Mouse (Mus musculus) intestine, postnatal 0 days (tissue): ENCODE results near the gene Prkcsh. TPM values are rescaled to one million over a fixed set of nuclear protein-coding genes. Genes with fewer than 3 reads are reported as not detected.

Experiments
- ATAC-seq: fragments of 200-750 bp; cut with Nextera tagmentation; 2 replicates; pipeline ENCODE4 v1.8.0; 2017; ENCODE audit warnings: mild to moderate bottlenecking, moderate TSS enrichment, moderate library complexity
- H3K27ac ChIP-seq: fragments of 300-500 bp; sonication (generic); 2 replicates; pipeline ENCODE4 v1.5.1; 2014; ENCODE audit warnings: mild to moderate bottlenecking, low read depth, low read length, moderate library complexity
- H3K27me3 ChIP-seq: fragments of 300-500 bp; sonication (generic); replicated peaks from 2 replicates; pipeline ENCODE4 v1.6.1; 2014; ENCODE audit warnings: low read length, mixed read lengths; ENCODE audit not compliant: control insufficient read depth, insufficient read depth
- H3K36me3 ChIP-seq: fragments of 300-500 bp; sonication (generic); 2 replicates; pipeline ENCODE4 v1.6.1; 2014; ENCODE audit warnings: mild to moderate bottlenecking, moderate library complexity; ENCODE audit not compliant: control insufficient read depth, insufficient read depth
- H3K4me1 ChIP-seq: fragments of 300-500 bp; sonication (generic); replicated peaks from 2 replicates; pipeline ENCODE4 v1.6.1; 2014; ENCODE audit warnings: antibody characterized with exemption, low read length, mixed read lengths; ENCODE audit not compliant: control insufficient read depth, insufficient read depth
- H3K4me2 ChIP-seq: fragments of 300-500 bp; sonication (generic); replicated peaks from 2 replicates; pipeline ENCODE4 v1.6.1; 2014; ENCODE audit warnings: low read depth, mild to moderate bottlenecking, moderate library complexity
- H3K4me3 ChIP-seq: fragments of 300-500 bp; sonication (generic); 2 replicates; pipeline ENCODE4 v1.5.1; 2014; ENCODE audit warnings: low read depth, low read length
- H3K9ac ChIP-seq: fragments of 300-500 bp; sonication (generic); 2 replicates; pipeline ENCODE4 v1.6.1; 2014; ENCODE audit warnings: mild to moderate bottlenecking, low read depth, low read length
- H3K9me3 ChIP-seq: fragments of 300-500 bp; sonication (generic); 2 replicates; pipeline ENCODE4 v1.6.1; 2016; ENCODE audit warnings: mixed run types; ENCODE audit not compliant: control insufficient read depth
- CTCF ChIP-seq: sonication (generic); IDR thresholded peaks from 2 replicates; pipeline ENCODE4 v1.5.1; 2016; ENCODE audit warnings: low read depth, mild to moderate bottlenecking, control low read depth, antibody characterized with exemption, moderate library complexity
- WGBS: fragments of 180-500 bp; shearing (Covaris S2); extraction: QIAGEN DNeasy Blood & Tissue Kit; methylation state at CpG from one replicate; pipeline ENCODE4 v1.1.7; 2014; 5-methylcytosine and 5-hydroxymethylcytosine counted together
- polyA plus RNA-seq: library from polyadenylated mRNA; unstranded; fragments of >200 nt; fragmentation: Nextera tagmentation; extraction: Ambion mirVana; gene quantifications from 2 replicates; pipeline ENCODE4 v1.2.1, GENCODE M21; 2015

Gene Prkcsh
- polyA plus RNA-seq, 1 experiment from 2014 or later = 104 TPM

- no peak for TF ChIP-seq CTCF
- H3K4me2 ChIP-seq = no peak overlapping the region
- no peaks in the 10 kb centered on the region for H3K36me3 ChIP-seq
- no peak overlapping the region for H3K27ac ChIP-seq
- no peak overlapping the region for H3K4me3 ChIP-seq
- ATAC-seq = no peak
- peaks cover 44% of the 10 kb centered on the region for H3K27me3 ChIP-seq
- H3K4me1 ChIP-seq = no peaks in the 10 kb centered on the region; the same call in 1 of the 2 replicates
- H3K9me3 ChIP-seq = no peaks in the 10 kb centered on the region
- 59% methylated on average over 4 of the region's 4 CpGs for WGBS
- H3K9ac ChIP-seq = no peak overlapping the region
Observed at GRCm38 (mm10) chr9:21992227-21992626, 10.4 kb upstream of the Prkcsh start.

- Histone ChIP-seq H3K27ac (no peak overlapping the region), H3K4me3 (no peak overlapping the region), H3K4me1 (no peaks in the 10 kb centered on the region), H3K9me3 (no peaks in the 10 kb centered on the region), H3K27me3 (peaks cover 5% of the 10 kb centered on the region), H3K36me3 (no peaks in the 10 kb centered on the region), H3K9ac (no peak overlapping the region), H3K4me2 (no peak overlapping the region)
- TF ChIP-seq CTCF = no peak
- WGBS = 84% methylated on average over 3 of the region's 3 CpGs
- no peak for ATAC-seq
Observed at GRCm38 (mm10) chr9:21996178-21996867, 6.3 kb upstream of the Prkcsh start.

GRCm38 (mm10) chr9:22000296-22000695, 2.3 kb upstream of the Prkcsh start:
- H3K9me3 ChIP-seq = no peaks in the 10 kb centered on the region
- no peak overlapping the region for H3K27ac ChIP-seq
- no peak overlapping the region for H3K4me2 ChIP-seq
- H3K36me3 ChIP-seq = peaks cover 13% of the 10 kb centered on the region
- no peak overlapping the region for H3K4me3 ChIP-seq
- ATAC-seq = no peak
- WGBS = 94% methylated on average over 6 of the region's 6 CpGs
- no peak overlapping the region for H3K9ac ChIP-seq
- no peak for TF ChIP-seq CTCF
- H3K27me3 ChIP-seq = no peaks in the 10 kb centered on the region
- peaks cover 4% of the 10 kb centered on the region for H3K4me1 ChIP-seq

- WGBS = 86% methylated on average over 4 of the region's 4 CpGs
- Histone ChIP-seq H3K36me3 (peaks cover 26% of the 10 kb centered on the region), H3K9ac (no peak overlapping the region), H3K27me3 (no peaks in the 10 kb centered on the region), H3K4me1 (peaks cover 4% of the 10 kb centered on the region), H3K27ac (no peak overlapping the region), H3K4me3 (no peak overlapping the region), H3K4me2 (no peak overlapping the region), H3K9me3 (no peaks in the 10 kb centered on the region)
- TF ChIP-seq CTCF = 0 out of 2 replicates have a peak, but pooled peaks have one; percentile 7
- ATAC-seq = no peak
Observed at GRCm38 (mm10) chr9:22001633-22002032, 973 bp upstream of the Prkcsh start.

- peak overlapping the region; percentile 70 for H3K4me3 ChIP-seq
- no peaks in the 10 kb centered on the region for H3K9me3 ChIP-seq
- H3K27ac ChIP-seq = peak overlapping the region; percentile 82
- under 1% methylated on average over 18 of the region's 18 CpGs for WGBS
- peak; percentile 19 for ATAC-seq
- no peak for TF ChIP-seq CTCF
- H3K4me1 ChIP-seq = peaks cover 4% of the 10 kb centered on the region
- peak overlapping the region; percentile 59 for H3K9ac ChIP-seq
- H3K36me3 ChIP-seq = peaks cover 35% of the 10 kb centered on the region
- peak overlapping the region; percentile 80 for H3K4me2 ChIP-seq
- no peaks in the 10 kb centered on the region for H3K27me3 ChIP-seq
Observed at GRCm38 (mm10) chr9:22003163-22003554, 553 bp downstream of the Prkcsh start.

- Histone ChIP-seq H3K4me2 (peak overlapping the region; percentile 80), H3K4me3 (0 out of 2 replicates have a peak overlapping the region, but pooled peaks have one; percentile 70), H3K36me3 (peaks cover 49% of the 10 kb centered on the region), H3K27me3 (no peaks in the 10 kb centered on the region), H3K4me1 (peaks cover 4% of the 10 kb centered on the region), H3K27ac (no peak overlapping the region; the same call in 1 of the 2 replicates), H3K9me3 (no peaks in the 10 kb centered on the region), H3K9ac (no peak overlapping the region)
- no peak for TF ChIP-seq CTCF
- 67% methylated on average over 12 of the region's 12 CpGs for WGBS
- ATAC-seq = no peak
Observed at GRCm38 (mm10) chr9:22004546-22004945, 1.9 kb downstream of the Prkcsh start.

GRCm38 (mm10) chr9:22011055-22011454, 8.4 kb downstream of the Prkcsh start:
- H3K9me3 ChIP-seq = no peaks in the 10 kb centered on the region
- no peak overlapping the region for H3K27ac ChIP-seq
- WGBS = 86% methylated on average over 5 of the region's 5 CpGs
- no peak overlapping the region for H3K9ac ChIP-seq
- ATAC-seq = no peak
- H3K4me1 ChIP-seq = no peaks in the 10 kb centered on the region
- no peak overlapping the region for H3K4me3 ChIP-seq
- no peak for TF ChIP-seq CTCF
- no peaks in the 10 kb centered on the region for H3K27me3 ChIP-seq
- H3K4me2 ChIP-seq = no peak overlapping the region
- peaks cover 77% of the 10 kb centered on the region for H3K36me3 ChIP-seq
